ENCODE assay signal across 21 mouse cellular contexts in the genomic region with DNA sequence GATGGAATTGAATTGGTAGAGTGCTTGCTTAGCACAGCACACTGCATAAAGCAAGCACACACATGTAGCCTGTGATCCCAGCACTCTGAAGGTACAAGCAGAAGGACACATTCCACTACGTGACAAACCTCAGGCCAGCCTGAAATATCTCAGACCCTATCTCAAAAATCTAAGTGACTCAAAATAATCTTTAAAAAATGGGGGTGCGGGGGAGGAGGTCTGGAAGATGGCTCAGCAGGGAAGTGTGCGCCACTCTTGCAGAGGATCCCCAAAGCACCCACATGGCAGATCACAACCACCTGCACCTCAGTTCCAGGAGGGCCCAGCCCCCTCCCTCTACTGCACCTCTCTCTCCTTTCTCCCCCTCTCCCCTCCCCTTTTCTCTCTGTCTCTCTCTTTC. TPM values are rescaled to one million over a fixed set of nuclear protein-coding genes. Genes with fewer than 3 reads are reported as not detected.
DNase-seq lines count a peak whose midpoint lies in the region; ATAC-seq and TF ChIP-seq lines count a peak whose summit lies in the region.
"Had no signal": no experiment of that assay in that cellular context is flagged by ENCODE, and none has a peak within 500 bp of the region (broad histone marks: within the 10 kb centered on the region; RNA-seq: fewer than 3 reads in every experiment).

No protein-coding gene starts in this region.

- H3K79me2 ChIP-seq in myocyte (ENCODE audit: control insufficient read depth, insufficient read depth) = peaks cover 31% of the 10 kb centered on the region

- 99% methylated on average over 3 of the region's 3 CpGs for WGBS in hindbrain, embryonic 16.5 days

- H3ac ChIP-seq in myocyte (ENCODE audit: control insufficient read depth, insufficient read length) = no peak overlapping the region

- peaks cover 94% of the 10 kb centered on the region for H3K4me1 ChIP-seq in E14TG2a.4 (replicated peaks; ENCODE audit: low read depth, low read length)
- H3K4me1 ChIP-seq in hindbrain, embryonic 16.5 days (ENCODE audit: control insufficient read depth, insufficient read depth, low read depth, low read length) = peaks cover 23% of the 10 kb centered on the region

- no peaks in the 10 kb centered on the region for H3K9me3 ChIP-seq in E14TG2a.4 (ENCODE audit: low read length)
- H3K9me3 ChIP-seq in hindbrain, embryonic 16.5 days (ENCODE audit: control insufficient read depth, low read length) = no peaks in the 10 kb centered on the region
- H3K9me3 ChIP-seq: embryonic facial prominence, embryonic 10.5 days; embryonic facial prominence, embryonic 12.5 days; forebrain, embryonic 13.5 days; forebrain, embryonic 15.5 days; G1E had no signal

- TF ChIP-seq POLR2A in myocyte (IDR thresholded peaks at IDR 0.05; ENCODE audit: insufficient read length, low read depth) = no peak

- H3K4me3 ChIP-seq in E14TG2a.4 (replicated peaks; ENCODE audit: low read length) (0 out of 2 replicates have a peak overlapping the region, but pooled peaks have one; percentile 8), myocyte (no peak overlapping the region)
- H3K4me3 ChIP-seq in hindbrain, embryonic 16.5 days (ENCODE audit: low read length) = no peak overlapping the region
- H3K4me3 ChIP-seq: embryonic facial prominence, embryonic 12.5 days; forebrain, embryonic 13.5 days; forebrain, embryonic 15.5 days had no signal

- DNase-seq in cerebellum, adult 9-10 months = peak; percentile 68
- DNase-seq in cerebellum, postnatal 36 days = no peak
- DNase-seq: adrenal gland, adult 8-10 months; adrenal gland, postnatal 14 days; adrenal gland, postnatal 36 days; cerebellum, adult 18-20 months; cerebellum, adult 8-10 months; cerebellum, postnatal 14 days; forebrain, postnatal 0 days had no signal

- no peak overlapping the region for H3K27ac ChIP-seq in hindbrain, embryonic 16.5 days (ENCODE audit: low read depth, low read length)
- H3K27ac ChIP-seq: embryonic facial prominence, embryonic 10.5 days; embryonic facial prominence, embryonic 12.5 days; forebrain, embryonic 13.5 days; forebrain, embryonic 15.5 days had no signal

- H3K27me3 ChIP-seq in E14TG2a.4 (ENCODE audit: insufficient read depth, low read length) = peaks cover 11% of the 10 kb centered on the region
- no peaks in the 10 kb centered on the region for H3K27me3 ChIP-seq in myocyte (ENCODE audit: control insufficient read depth, insufficient read depth, insufficient read length)
- peaks cover 12% of the 10 kb centered on the region for H3K27me3 ChIP-seq in hindbrain, embryonic 16.5 days (replicated peaks; ENCODE audit: control insufficient read depth, insufficient read depth, low read length)
- H3K27me3 ChIP-seq: Patski had no signal

- ATAC-seq in hindbrain, embryonic 16.5 days = no peak
- ATAC-seq: activated CD4-positive, CD25-positive, alpha-beta regulatory T cell, adult 4 months; forebrain, embryonic 13.5 days; forebrain, embryonic 15.5 days; forebrain, postnatal 0 days; Patski had no signal

- TF ChIP-seq CTCF in E14TG2a.4 (conservative IDR thresholded peaks at IDR 0.05; ENCODE audit: low read length) = no peak

- no peak overlapping the region for H3K4me2 ChIP-seq in myocyte (ENCODE audit: low read depth)
- H3K4me2 ChIP-seq in hindbrain, embryonic 16.5 days (ENCODE audit: low read length) = no peak overlapping the region
- H3K4me2 ChIP-seq: embryonic facial prominence, embryonic 12.5 days; forebrain, embryonic 13.5 days; forebrain, embryonic 15.5 days had no signal

- H3K36me3 ChIP-seq in E14TG2a.4 (ENCODE audit: insufficient read depth, low read length) (peaks cover 63% of the 10 kb centered on the region), myocyte (ENCODE audit: control insufficient read depth, insufficient read depth) (peaks cover 14% of the 10 kb centered on the region)
- peaks cover 6% of the 10 kb centered on the region for H3K36me3 ChIP-seq in hindbrain, embryonic 16.5 days (ENCODE audit: control insufficient read depth, insufficient read depth, low read length)

- H3K9ac ChIP-seq in hindbrain, embryonic 16.5 days (ENCODE audit: low read depth, low read length) = no peak overlapping the region
- H3K9ac ChIP-seq: embryonic facial prominence, embryonic 12.5 days; forebrain, embryonic 13.5 days; forebrain, embryonic 15.5 days; forebrain, postnatal 0 days had no signal

TF ChIP-seq in myocyte, 11 proteins besides CTCF, POLR2A, EP300 and RAD21:
- TF ChIP-seq CEBPB (IDR thresholded peaks at IDR 0.05; ENCODE audit: insufficient read depth, poor library complexity, severe bottlenecking) (no peak), USF1 (IDR thresholded peaks at IDR 0.05; ENCODE audit: low read depth) (no peak), MYOD1 (IDR thresholded peaks at IDR 0.05; ENCODE audit: control insufficient read depth in 1 of 3, insufficient read length in 2 of 3, low read depth in 2 of 3) (no peak), REST (IDR thresholded peaks at IDR 0.05; ENCODE audit: insufficient read depth, insufficient read length) (no peak), SRF (IDR thresholded peaks at IDR 0.05; ENCODE audit: control insufficient read depth, insufficient read length, low read depth) (no peak), TCF3 (IDR thresholded peaks at IDR 0.05; ENCODE audit: insufficient read length, low read depth) (no peak), POLR2AphosphoS2 (IDR thresholded peaks at IDR 0.05; ENCODE audit: insufficient read length, low read depth) (peak; percentile 18)

RNA-seq across cellular contexts. Expression of gene Hcfc1r1, which starts 1.9 kb away (rescaled TPM):
- polyA plus RNA-seq in myocyte (2012; fragmentation: generic; extraction: Trizol) = 199 TPM
- polyA plus RNA-seq in hindbrain, embryonic 16.5 days (2015; fragmentation: Nextera tagmentation; extraction: Ambion mirVana) = 150 and 153 TPM in 2 replicates

RNA-seq across cellular contexts. Expression of gene Thoc6, which starts 2.2 kb away (rescaled TPM):
- polyA plus RNA-seq in myocyte (2012; fragmentation: generic; extraction: Trizol) = 30.1 TPM
- polyA plus RNA-seq in hindbrain, embryonic 16.5 days (2015; fragmentation: Nextera tagmentation; extraction: Ambion mirVana) = 41.3 and 42.1 TPM in 2 replicates

RNA-seq across cellular contexts. Expression of gene Tnfrsf12a, which starts 5.7 kb away (rescaled TPM):
- polyA plus RNA-seq in myocyte (2012; fragmentation: generic; extraction: Trizol) = 328 TPM
- 5.8 and 6.1 TPM in 2 replicates for polyA plus RNA-seq in hindbrain, embryonic 16.5 days (2015; fragmentation: Nextera tagmentation; extraction: Ambion mirVana)

RNA-seq across cellular contexts. Expression of gene Cldn6, which starts 7.5 kb away (rescaled TPM):
- polyA plus RNA-seq in myocyte (2012; fragmentation: generic; extraction: Trizol) = not detected
- polyA plus RNA-seq in hindbrain, embryonic 16.5 days (2015; fragmentation: Nextera tagmentation; extraction: Ambion mirVana) = 0.34 and 0.54 TPM in 2 replicates
- polyA plus RNA-seq: activated CD4-positive, CD25-positive, alpha-beta regulatory T cell, adult 4 months; C2C12; cortical plate, adult 2 months; G1E; Patski had no signal

RNA-seq across cellular contexts. Expression of gene Bicdl2, which starts 11.2 kb away (rescaled TPM):
- 0.14 TPM for polyA plus RNA-seq in myocyte (2012; fragmentation: generic; extraction: Trizol)
- 0.19 TPM in 1 of 2 replicates, not detected in the other for polyA plus RNA-seq in hindbrain, embryonic 16.5 days (2015; fragmentation: Nextera tagmentation; extraction: Ambion mirVana)
- polyA plus RNA-seq: forebrain, embryonic 15.5 days; G1E had no signal

Comparison
In these comparisons a context has a peak if more than half of its experiments do, and no peak if none do; other contexts are left out.
1. RNA of gene Tnfrsf12a, which starts 5.7 kb away (polyA plus RNA-seq): 328 TPM in myocyte (single experiment); 5.8 to 6.1 TPM in hindbrain, embryonic 16.5 days; every median in the first group is over 10 times any median in the second.